Mouse (Mus musculus): ENCODE results near the gene Pip4k2b. TPM values are rescaled to one million over a fixed set of nuclear protein-coding genes. Genes with fewer than 3 reads are reported as not detected.

The Pip4k2b gene
- polyA plus RNA-seq, 1 experiment from 2014 or later, result 0.65 TPM

DNA sequence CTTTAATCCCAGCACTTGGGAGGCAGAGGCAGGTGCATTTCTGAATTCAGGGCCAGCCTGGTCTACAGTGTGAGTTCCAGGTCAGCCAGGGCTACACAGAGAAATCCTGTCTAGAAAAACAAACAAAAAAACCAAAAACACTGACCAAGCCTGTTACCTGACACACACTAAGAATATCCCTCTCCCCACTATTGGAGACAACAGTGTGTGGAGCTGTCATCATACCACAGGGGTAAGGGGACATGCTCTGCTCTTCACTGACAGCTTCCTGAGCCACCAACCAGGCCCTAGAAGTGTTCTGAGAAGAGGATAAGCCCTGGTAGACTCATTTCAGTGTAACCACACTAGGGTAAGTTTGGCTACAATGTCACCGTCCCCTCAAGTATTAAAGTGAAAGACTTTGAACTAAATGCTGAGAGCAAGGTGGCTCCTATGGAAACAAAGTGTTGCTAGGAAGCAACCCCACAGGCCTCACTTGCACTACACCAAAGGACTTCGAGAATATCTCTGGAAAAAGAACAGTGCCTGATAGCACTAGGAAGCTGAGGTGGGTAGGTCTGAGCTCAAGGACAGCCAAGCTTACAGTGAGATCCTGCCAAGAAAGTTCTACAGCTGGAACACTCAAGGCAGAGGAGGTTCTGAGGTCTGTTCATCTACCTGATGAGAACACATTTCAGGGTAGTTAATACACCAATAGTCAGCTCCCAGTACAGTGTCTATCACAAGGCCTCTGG is 35.6 kb upstream of the Pip4k2b start:
- Histone ChIP-seq H3K9ac (ENCODE audit: low read depth, low read length) (peak overlapping the region; percentile 90), H3K27ac (ENCODE audit: low read length) (peak overlapping the region; percentile 48), H3K4me3 (ENCODE audit: low read depth, low read length) (peak overlapping the region; percentile 86), H3K27me3 (ENCODE audit: control insufficient read depth, insufficient read depth, low read depth, low read length) (no peaks in the 10 kb centered on the region), H3K4me1 (ENCODE audit: control insufficient read depth, low read depth, low read length) (peaks cover 21% of the 10 kb centered on the region), H3K36me3 (ENCODE audit: control insufficient read depth, insufficient read depth) (peaks cover 46% of the 10 kb centered on the region), H3K4me2 (ENCODE audit: low read depth, low read length) (peak overlapping the region; percentile 83), H3K9me3 (replicated peaks; ENCODE audit: control insufficient read depth, low read length) (no peaks in the 10 kb centered on the region)
- 44% methylated on average over 2 of the region's 2 CpGs for WGBS (ENCODE audit: insufficient replicate concordance)
- no peak for ATAC-seq (ENCODE audit: low read depth)

DNA sequence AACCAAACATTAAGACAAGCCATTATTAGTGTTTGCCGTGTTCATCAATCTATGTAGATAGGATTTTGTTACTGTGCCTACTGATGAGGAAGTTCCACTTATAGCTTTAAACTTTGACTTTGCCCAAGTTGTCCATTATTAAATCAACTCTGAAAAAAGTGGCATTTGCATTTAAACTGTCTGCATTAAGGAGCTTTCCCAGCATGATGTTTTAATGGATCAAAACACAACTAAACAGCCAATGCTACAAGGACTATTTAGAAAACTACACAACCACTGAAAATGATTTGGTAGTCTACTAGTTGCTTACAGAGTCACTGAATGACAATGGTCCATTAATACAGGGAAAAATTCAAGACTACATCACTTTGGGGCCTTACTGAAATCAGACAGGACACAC is 34.4 kb upstream of the Pip4k2b start:
- H3K36me3 ChIP-seq (ENCODE audit: control insufficient read depth, insufficient read depth), result peaks cover 46% of the 10 kb centered on the region
- no peak for ATAC-seq (ENCODE audit: low read depth)
- H3K4me1 ChIP-seq (ENCODE audit: control insufficient read depth, low read depth, low read length), result peaks cover 21% of the 10 kb centered on the region
- H3K4me3 ChIP-seq (ENCODE audit: low read depth, low read length), result no peak overlapping the region
- H3K9me3 ChIP-seq (replicated peaks; ENCODE audit: control insufficient read depth, low read length), result no peaks in the 10 kb centered on the region
- WGBS (ENCODE audit: insufficient replicate concordance), result 80% methylated on average over 1 of the region's 1 CpGs
- no peaks in the 10 kb centered on the region for H3K27me3 ChIP-seq (ENCODE audit: control insufficient read depth, insufficient read depth, low read depth, low read length)
- no peak overlapping the region for H3K9ac ChIP-seq (ENCODE audit: low read depth, low read length)
- no peak overlapping the region for H3K27ac ChIP-seq (ENCODE audit: low read length)
- H3K4me2 ChIP-seq (ENCODE audit: low read depth, low read length), result no peak overlapping the region

DNA sequence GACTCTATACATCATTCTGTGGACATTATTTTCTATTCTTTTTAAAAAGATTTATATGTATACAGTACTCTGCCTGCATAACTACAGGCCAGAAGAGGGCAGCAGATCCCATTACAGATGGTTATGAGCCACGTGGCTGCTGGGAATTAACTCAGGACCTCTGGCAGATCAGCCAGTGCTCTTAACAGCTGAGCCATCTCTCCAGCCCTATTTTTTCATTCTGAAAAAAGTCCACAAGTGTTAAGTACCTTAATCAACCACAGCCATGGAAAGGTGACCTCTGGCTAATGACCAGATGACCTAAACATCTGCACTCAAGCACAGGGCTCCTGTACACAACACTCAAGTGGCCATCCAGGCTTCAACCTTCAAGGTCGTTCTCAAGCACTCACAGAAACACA is 32.6 kb upstream of the Pip4k2b start:
- Histone ChIP-seq H3K9me3 (replicated peaks; ENCODE audit: control insufficient read depth, low read length) (no peaks in the 10 kb centered on the region), H3K4me2 (ENCODE audit: low read depth, low read length) (no peak overlapping the region), H3K36me3 (ENCODE audit: control insufficient read depth, insufficient read depth) (peaks cover 46% of the 10 kb centered on the region), H3K27me3 (ENCODE audit: control insufficient read depth, insufficient read depth, low read depth, low read length) (no peaks in the 10 kb centered on the region), H3K9ac (ENCODE audit: low read depth, low read length) (no peak overlapping the region), H3K4me1 (ENCODE audit: control insufficient read depth, low read depth, low read length) (peaks cover 17% of the 10 kb centered on the region), H3K4me3 (ENCODE audit: low read depth, low read length) (no peak overlapping the region), H3K27ac (ENCODE audit: low read length) (no peak overlapping the region; the same call in 1 of the 2 replicates)
- 41% methylated on average over 2 of the region's 2 CpGs for WGBS (ENCODE audit: insufficient replicate concordance)
- peak; percentile 7; the same call in 1 of the 2 replicates for ATAC-seq (ENCODE audit: low read depth)

DNA sequence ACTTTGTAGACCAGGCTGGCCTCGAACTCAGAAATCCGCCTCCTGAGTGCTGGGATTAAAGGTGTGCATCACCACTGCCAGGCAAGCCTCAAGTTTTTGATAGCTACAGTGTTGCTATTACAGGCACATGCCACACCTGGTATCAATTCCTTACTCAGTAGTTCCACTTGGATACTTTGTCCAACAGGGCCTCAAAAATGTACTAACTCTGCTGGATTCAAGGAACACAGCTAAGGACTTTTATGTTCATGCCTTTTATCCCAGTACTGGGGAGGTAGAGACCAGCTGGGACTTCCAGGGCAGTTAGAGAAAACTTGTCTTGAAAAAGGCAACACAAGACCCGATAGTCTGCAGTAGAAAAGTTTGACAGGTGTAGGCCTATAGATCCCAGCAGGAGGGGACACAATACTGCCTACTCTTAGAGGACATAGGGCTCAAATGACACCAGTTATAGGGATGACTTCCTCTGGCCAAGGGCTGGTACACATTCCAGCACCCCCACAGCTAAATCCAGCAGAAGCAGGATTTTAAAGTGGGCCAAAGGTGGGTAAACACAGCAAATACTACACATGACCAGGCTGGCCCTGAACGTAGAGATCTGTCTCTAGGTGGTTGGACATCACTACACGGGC is 32.1 kb upstream of the Pip4k2b start:
- 51% methylated on average over 5 of the region's 5 CpGs for WGBS (ENCODE audit: insufficient replicate concordance)

DNA sequence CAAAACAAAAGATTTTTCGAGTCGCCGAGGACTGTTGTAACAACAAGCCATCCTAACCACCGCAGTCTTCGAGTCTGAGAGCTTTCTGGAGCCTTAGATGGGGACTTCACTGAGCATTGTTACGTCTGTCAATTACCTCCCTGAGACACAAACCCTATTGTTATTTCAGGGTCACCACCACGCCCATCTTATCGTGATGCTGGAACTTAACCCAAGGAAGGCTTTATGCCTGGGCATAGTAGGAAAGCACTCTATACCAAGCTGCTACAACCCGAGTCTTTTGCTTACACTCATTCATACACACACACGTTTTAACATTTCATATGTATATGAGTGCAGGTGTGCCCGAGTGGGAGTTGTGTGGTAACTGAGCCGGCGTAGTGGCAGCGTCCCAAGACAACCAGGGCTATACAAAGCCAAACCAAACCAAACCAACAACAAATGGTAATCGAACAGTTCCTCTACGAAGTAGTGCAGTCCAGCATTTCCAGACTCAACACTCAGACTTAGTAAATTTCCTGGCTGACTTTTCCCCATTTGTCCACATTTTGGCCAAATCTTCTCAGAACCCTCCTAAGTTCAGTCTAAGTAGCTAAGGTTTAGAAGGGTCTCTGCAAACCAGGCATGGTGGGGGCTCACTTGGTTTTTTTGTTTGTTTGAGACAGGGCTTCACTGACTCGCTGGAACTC is 31.4 kb upstream of the Pip4k2b start, which contains the start of gene 1700001P01Rik:
Gene 1700001P01Rik (minus strand): TSS at position 111 of the 689 bp plus-strand sequence.
- Histone ChIP-seq H3K27me3 (ENCODE audit: control insufficient read depth, insufficient read depth, low read depth, low read length) (no peaks in the 10 kb centered on the region), H3K27ac (ENCODE audit: low read length) (no peak within 1 kb of the TSS; the same call in 1 of the 2 replicates), H3K4me3 (ENCODE audit: low read depth, low read length) (no peak within 1 kb of the TSS), H3K36me3 (ENCODE audit: control insufficient read depth, insufficient read depth) (peaks cover 45% of the 10 kb centered on the region), H3K9me3 (replicated peaks; ENCODE audit: control insufficient read depth, low read length) (no peaks in the 10 kb centered on the region), H3K4me2 (ENCODE audit: low read depth, low read length) (no peak within 1 kb of the TSS), H3K9ac (ENCODE audit: low read depth, low read length) (no peak within 1 kb of the TSS), H3K4me1 (ENCODE audit: control insufficient read depth, low read depth, low read length) (peaks cover 16% of the 10 kb centered on the region)
- ATAC-seq (ENCODE audit: low read depth), result no peak
- 50% methylated on average over 17 of the region's 17 CpGs for WGBS (ENCODE audit: insufficient replicate concordance)

More for the DNA sequence above, 32.1 kb upstream of the Pip4k2b start:
- ATAC-seq (ENCODE audit: low read depth), result peak; percentile 47
- Histone ChIP-seq H3K9ac (ENCODE audit: low read depth, low read length) (no peak overlapping the region), H3K4me3 (ENCODE audit: low read depth, low read length) (no peak overlapping the region), H3K27me3 (ENCODE audit: control insufficient read depth, insufficient read depth, low read depth, low read length) (no peaks in the 10 kb centered on the region), H3K36me3 (ENCODE audit: control insufficient read depth, insufficient read depth) (peaks cover 46% of the 10 kb centered on the region), H3K4me1 (ENCODE audit: control insufficient read depth, low read depth, low read length) (peaks cover 17% of the 10 kb centered on the region), H3K4me2 (ENCODE audit: low read depth, low read length) (no peak overlapping the region), H3K27ac (ENCODE audit: low read length) (no peak overlapping the region; the same call in 1 of the 2 replicates), H3K9me3 (replicated peaks; ENCODE audit: control insufficient read depth, low read length) (no peaks in the 10 kb centered on the region)

DNA sequence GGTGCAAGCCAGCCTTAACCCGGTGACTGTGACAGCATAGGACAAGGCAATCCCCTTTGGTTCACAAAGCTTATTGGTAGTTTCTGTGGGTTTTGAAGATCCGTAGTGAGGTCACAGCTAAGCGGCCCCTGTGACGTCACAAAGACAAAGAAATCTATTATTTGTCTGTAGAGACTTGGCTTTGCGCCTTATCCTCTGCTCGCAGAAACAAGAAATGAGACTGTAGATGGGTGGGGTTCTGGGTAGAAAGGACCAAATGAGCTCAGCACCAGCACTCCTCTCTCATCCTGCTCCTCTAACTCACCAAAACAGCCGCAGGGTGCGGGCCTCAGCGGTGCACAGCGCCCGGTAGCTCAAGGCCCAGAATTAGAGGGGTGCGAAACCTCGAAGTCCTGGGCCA is 30.7 kb upstream of the Pip4k2b start:
- Histone ChIP-seq H3K4me1 (ENCODE audit: control insufficient read depth, low read depth, low read length) (peaks cover 8% of the 10 kb centered on the region), H3K4me3 (ENCODE audit: low read depth, low read length) (no peak overlapping the region), H3K4me2 (ENCODE audit: low read depth, low read length) (no peak overlapping the region), H3K9me3 (replicated peaks; ENCODE audit: control insufficient read depth, low read length) (no peaks in the 10 kb centered on the region), H3K36me3 (ENCODE audit: control insufficient read depth, insufficient read depth) (peaks cover 38% of the 10 kb centered on the region), H3K27me3 (ENCODE audit: control insufficient read depth, insufficient read depth, low read depth, low read length) (no peaks in the 10 kb centered on the region), H3K9ac (ENCODE audit: low read depth, low read length) (no peak overlapping the region), H3K27ac (ENCODE audit: low read length) (no peak overlapping the region)
- ATAC-seq (ENCODE audit: low read depth), result no peak
- 74% methylated on average over 13 of the region's 13 CpGs for WGBS (ENCODE audit: insufficient replicate concordance)

DNA sequence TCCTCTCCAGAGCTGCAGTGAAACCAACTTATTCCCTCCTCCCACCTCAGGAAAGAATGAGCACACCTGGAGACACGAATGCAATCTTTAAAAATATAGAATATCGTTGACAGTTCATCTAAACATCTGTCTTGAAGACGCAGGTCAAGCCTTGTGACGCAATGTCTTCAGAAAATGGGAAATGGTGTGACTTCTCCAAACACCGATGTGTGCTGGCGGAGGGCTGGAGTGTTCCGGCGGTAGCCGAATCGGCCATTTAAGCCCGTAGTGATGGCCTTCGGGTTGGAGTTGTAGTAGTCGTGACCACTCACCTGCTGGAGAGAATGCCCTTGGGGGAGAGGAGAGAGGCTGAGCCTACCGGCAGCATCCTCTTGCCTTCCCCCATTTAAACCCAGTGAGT is 26.9 kb upstream of the Pip4k2b start:
- Histone ChIP-seq H3K4me3 (ENCODE audit: low read depth, low read length) (no peak overlapping the region), H3K9ac (ENCODE audit: low read depth, low read length) (no peak overlapping the region), H3K4me1 (ENCODE audit: control insufficient read depth, low read depth, low read length) (no peaks in the 10 kb centered on the region), H3K9me3 (replicated peaks; ENCODE audit: control insufficient read depth, low read length) (no peaks in the 10 kb centered on the region), H3K27me3 (ENCODE audit: control insufficient read depth, insufficient read depth, low read depth, low read length) (no peaks in the 10 kb centered on the region; the same call in 1 of the 2 replicates), H3K4me2 (ENCODE audit: low read depth, low read length) (no peak overlapping the region), H3K36me3 (ENCODE audit: control insufficient read depth, insufficient read depth) (peaks cover 4% of the 10 kb centered on the region; the same call in 1 of the 2 replicates), H3K27ac (ENCODE audit: low read length) (no peak overlapping the region)
- no peak for ATAC-seq (ENCODE audit: low read depth)
- WGBS (ENCODE audit: insufficient replicate concordance), result 67% methylated on average over 14 of the region's 14 CpGs

DNA sequence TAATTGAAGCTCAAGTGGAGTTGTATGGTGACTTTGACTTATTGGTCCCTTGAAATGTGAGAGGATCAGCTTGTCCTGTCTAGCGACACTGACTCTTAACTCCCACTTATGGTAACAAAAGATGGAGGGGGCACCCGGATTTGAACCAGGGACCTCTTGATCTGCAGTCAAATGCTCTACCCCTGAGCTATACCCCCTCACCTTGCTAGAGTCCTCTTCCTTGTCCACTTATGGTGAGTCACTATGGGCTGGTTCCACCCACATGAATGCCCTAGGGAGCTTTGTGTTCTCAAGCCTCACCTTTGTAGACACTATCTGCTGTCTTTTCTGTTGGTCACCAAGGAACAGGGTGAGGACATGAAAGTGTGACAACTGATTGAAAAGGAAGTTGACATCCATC is 25.2 kb upstream of the Pip4k2b start:
- WGBS (ENCODE audit: insufficient replicate concordance), result 9% methylated on average over 2 of the region's 2 CpGs
- Histone ChIP-seq H3K9ac (ENCODE audit: low read depth, low read length) (no peak overlapping the region), H3K4me2 (ENCODE audit: low read depth, low read length) (no peak overlapping the region), H3K27me3 (ENCODE audit: control insufficient read depth, insufficient read depth, low read depth, low read length) (no peaks in the 10 kb centered on the region; the same call in 1 of the 2 replicates), H3K36me3 (ENCODE audit: control insufficient read depth, insufficient read depth) (no peaks in the 10 kb centered on the region), H3K27ac (ENCODE audit: low read length) (no peak overlapping the region), H3K9me3 (replicated peaks; ENCODE audit: control insufficient read depth, low read length) (no peaks in the 10 kb centered on the region), H3K4me3 (ENCODE audit: low read depth, low read length) (no peak overlapping the region), H3K4me1 (ENCODE audit: control insufficient read depth, low read depth, low read length) (peaks cover 9% of the 10 kb centered on the region)
- no peak for ATAC-seq (ENCODE audit: low read depth)

Measured in liver, embryonic 16.5 days (tissue).